Mouse (Mus musculus): Measurements from ENCODE around the gene Wasf2. TPM values are rescaled to one million over a fixed set of nuclear protein-coding genes. Genes with fewer than 3 reads are reported as not detected.
"Not testable (repeated sequence)": the region's sequence is repeated elsewhere in the genome, so short reads cannot be mapped to it uniquely, and the experiment has no call there.

The Wasf2 gene
- polyA plus RNA-seq, 1 experiment from 2014 or later = 132 TPM

DNA sequence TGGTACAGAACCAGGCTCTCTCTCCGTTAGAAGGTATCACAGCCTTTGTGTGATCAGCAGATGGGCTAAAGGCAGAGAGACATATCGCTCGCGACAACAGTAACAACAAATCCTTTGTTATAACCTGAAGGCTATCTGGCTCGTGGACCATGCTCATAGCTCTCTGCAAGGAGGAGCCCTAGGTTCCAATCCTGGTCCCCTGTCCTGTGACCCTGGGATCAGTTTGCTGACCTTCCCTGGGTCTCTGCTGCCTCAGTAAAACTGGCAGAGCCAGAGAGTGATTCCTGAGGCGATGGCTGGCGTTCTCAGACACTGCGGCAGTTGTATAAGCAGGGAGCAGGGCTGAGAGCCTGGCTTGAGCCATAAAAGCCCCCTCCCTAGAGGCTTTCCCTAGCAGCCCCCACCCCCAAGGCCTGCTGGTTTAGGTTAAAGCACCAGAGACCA, 40.0 kb upstream of the Wasf2 start:
- Histone ChIP-seq H3K4me2 (replicated peaks) (peak overlapping the region; percentile 51), H3K36me3 (no peaks in the 10 kb centered on the region), H3K27me3 (no peaks in the 10 kb centered on the region), H3K4me1 (peaks cover 90% of the 10 kb centered on the region), H3K9ac (peak overlapping the region; percentile 55), H3K4me3 (peak overlapping the region; percentile 8; the same call in 1 of the 2 replicates), H3K9me3 (no peaks in the 10 kb centered on the region), H3K27ac (peak overlapping the region; percentile 92)
- peak; percentile 58 for ATAC-seq (ENCODE audit: low FRiP score, low read depth)
- WGBS = 17% methylated on average over 8 of the region's 8 CpGs

- peak; percentile 80 for ATAC-seq (ENCODE audit: low FRiP score, low read depth)
- H3K36me3 ChIP-seq = no peaks in the 10 kb centered on the region
- WGBS = 6% methylated on average over 15 of the region's 18 CpGs
- peak overlapping the region; percentile 8; the same call in 1 of the 2 replicates for H3K4me3 ChIP-seq
- no peaks in the 10 kb centered on the region for H3K9me3 ChIP-seq
- H3K27me3 ChIP-seq = no peaks in the 10 kb centered on the region
- peak overlapping the region; percentile 51 for H3K4me2 ChIP-seq (replicated peaks)
- H3K4me1 ChIP-seq = peaks cover 89% of the 10 kb centered on the region
- peak overlapping the region; percentile 92 for H3K27ac ChIP-seq
- H3K9ac ChIP-seq = peak overlapping the region; percentile 55
These were observed 39.4 kb upstream of the Wasf2 start for GRCm38 (mm10) chr4:133090720-133091458.

DNA sequence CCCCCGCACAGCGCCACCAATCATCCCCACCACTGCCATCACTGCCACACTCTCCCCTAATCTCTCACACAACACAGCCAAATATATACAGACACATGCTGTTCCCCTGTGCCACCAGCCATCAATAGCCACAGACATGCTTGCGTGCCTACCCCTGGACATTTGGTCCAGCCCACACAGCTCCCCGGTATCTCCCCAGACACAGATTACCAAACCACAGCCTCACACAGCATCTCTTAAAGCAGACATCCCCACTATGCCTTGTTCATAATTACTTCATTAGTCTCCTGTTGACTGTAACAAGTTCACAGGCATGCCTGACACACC, 38.9 kb upstream of the Wasf2 start:
- Histone ChIP-seq H3K27ac (peak overlapping the region; percentile 92), H3K36me3 (no peaks in the 10 kb centered on the region), H3K9ac (no peak overlapping the region), H3K9me3 (no peaks in the 10 kb centered on the region), H3K4me2 (replicated peaks) (peak overlapping the region; percentile 51), H3K27me3 (no peaks in the 10 kb centered on the region), H3K4me1 (peaks cover 84% of the 10 kb centered on the region), H3K4me3 (no peak overlapping the region)
- no peak for ATAC-seq (ENCODE audit: low FRiP score, low read depth)
- WGBS = 43% methylated on average over 3 of the region's 4 CpGs

DNA sequence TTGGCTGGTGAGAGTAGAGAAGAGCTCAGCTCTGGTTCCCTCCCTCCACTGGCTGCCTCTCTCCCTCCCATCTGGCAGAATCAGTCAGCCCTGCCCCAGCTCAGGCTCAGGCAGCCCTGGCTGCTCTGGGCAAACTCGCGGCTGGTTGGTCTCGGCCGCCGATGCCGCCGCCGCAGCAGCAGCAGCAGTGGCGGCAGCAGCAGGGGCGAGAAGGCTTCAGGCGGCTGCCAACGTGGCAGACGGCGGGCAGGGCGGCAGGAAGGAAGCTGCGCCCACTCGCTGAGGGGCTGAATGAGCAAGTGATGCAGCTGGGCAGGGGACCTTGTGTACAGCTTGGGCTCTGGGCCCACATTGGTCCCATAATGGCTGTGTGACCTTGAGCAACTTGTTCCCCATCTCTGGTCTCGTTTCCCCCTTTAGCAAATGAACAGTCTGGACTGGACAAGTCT, 37.8 kb upstream of the Wasf2 start:
- 0 out of 2 replicates have a peak overlapping the region, but pooled peaks have one; percentile 8 for H3K4me3 ChIP-seq
- 11% methylated on average over 18 of the region's 18 CpGs for WGBS
- peak; percentile 16; the same call in 1 of the 2 replicates for ATAC-seq (ENCODE audit: low FRiP score, low read depth)
- peaks cover 73% of the 10 kb centered on the region for H3K4me1 ChIP-seq
- H3K4me2 ChIP-seq (replicated peaks) = peak overlapping the region; percentile 57
- H3K36me3 ChIP-seq = no peaks in the 10 kb centered on the region
- H3K9ac ChIP-seq = peak overlapping the region; percentile 32; the same call in 1 of the 2 replicates
- H3K27me3 ChIP-seq = no peaks in the 10 kb centered on the region
- no peaks in the 10 kb centered on the region for H3K9me3 ChIP-seq
- peak overlapping the region; percentile 92 for H3K27ac ChIP-seq

- Histone ChIP-seq H3K27me3 (no peaks in the 10 kb centered on the region), H3K9me3 (no peaks in the 10 kb centered on the region), H3K4me2 (replicated peaks) (no peak overlapping the region), H3K9ac (peak overlapping the region; percentile 19; the same call in 1 of the 2 replicates), H3K4me1 (peaks cover 67% of the 10 kb centered on the region), H3K27ac (peak overlapping the region; percentile 72; the same call in 1 of the 2 replicates), H3K4me3 (no peak overlapping the region), H3K36me3 (no peaks in the 10 kb centered on the region)
- ATAC-seq (ENCODE audit: low FRiP score, low read depth) = no peak
- 65% methylated on average over 6 of the region's 6 CpGs for WGBS
These were observed 37.2 kb upstream of the Wasf2 start for GRCm38 (mm10) chr4:133093056-133093455.

DNA sequence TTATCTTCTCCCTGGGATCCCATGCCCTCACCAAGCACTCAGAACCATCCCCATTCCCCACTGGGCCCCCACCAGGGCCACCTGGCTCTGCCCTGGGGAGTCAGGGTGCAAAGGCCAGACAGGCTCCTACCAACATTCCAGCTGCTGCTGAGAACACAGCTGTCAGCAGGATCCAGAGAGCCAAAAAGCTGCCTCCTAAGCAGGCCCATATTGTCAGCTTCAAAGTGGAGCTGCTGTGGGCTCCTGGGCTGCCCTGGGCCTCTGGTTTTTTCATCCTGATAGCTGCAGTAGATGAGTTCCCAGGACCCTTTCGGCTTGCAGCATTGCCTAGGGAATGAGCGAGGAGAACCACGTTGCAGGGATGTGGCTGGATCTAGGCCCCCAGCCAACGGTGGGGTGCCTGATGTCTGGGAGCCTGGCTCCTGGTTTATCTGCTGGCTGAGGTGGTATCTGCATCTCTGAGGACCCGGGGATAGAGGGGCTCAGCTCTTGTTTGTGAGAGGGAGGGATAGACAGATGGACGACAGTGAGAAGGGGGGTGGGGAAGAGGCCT, 36.7 kb upstream of the Wasf2 start:
- ATAC-seq (ENCODE audit: low FRiP score, low read depth) = no peak
- 17% methylated on average over 6 of the region's 6 CpGs for WGBS
- Histone ChIP-seq H3K36me3 (no peaks in the 10 kb centered on the region), H3K9ac (peak overlapping the region; percentile 19), H3K4me1 (peaks cover 67% of the 10 kb centered on the region), H3K27me3 (no peaks in the 10 kb centered on the region), H3K27ac (peak overlapping the region; percentile 72), H3K9me3 (no peaks in the 10 kb centered on the region), H3K4me3 (no peak overlapping the region), H3K4me2 (replicated peaks) (no peak overlapping the region)

DNA sequence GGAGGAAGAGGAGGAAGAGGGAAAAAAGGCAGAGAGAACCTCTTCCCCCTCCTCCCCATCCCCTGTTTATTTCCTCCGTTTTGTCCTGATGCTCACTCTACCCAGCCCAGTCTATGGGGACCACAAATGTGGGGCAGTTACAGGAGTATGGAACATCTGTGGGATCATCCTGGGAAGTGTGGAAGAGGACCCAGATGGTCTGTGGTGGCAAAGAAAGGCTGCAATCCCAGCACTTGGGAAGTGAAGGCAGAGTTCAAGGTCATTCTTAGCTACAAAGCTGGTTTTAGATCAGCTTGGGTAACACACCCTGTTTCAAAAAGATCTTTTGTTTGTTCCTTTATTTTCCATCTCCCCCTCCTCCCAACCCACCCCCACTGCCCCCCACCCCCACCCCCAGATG, 36.0 kb upstream of the Wasf2 start:
- Histone ChIP-seq H3K36me3 (no peaks in the 10 kb centered on the region), H3K27me3 (no peaks in the 10 kb centered on the region), H3K27ac (no peak overlapping the region), H3K9ac (no peak overlapping the region), H3K4me1 (peaks cover 64% of the 10 kb centered on the region), H3K9me3 (no peaks in the 10 kb centered on the region), H3K4me3 (no peak overlapping the region), H3K4me2 (replicated peaks) (no peak overlapping the region)
- 55% methylated on average over 1 of the region's 1 CpGs for WGBS
- no peak for ATAC-seq (ENCODE audit: low FRiP score, low read depth)

- H3K9me3 ChIP-seq = no peaks in the 10 kb centered on the region
- H3K36me3 ChIP-seq = no peaks in the 10 kb centered on the region
- peak overlapping the region; percentile 21 for H3K4me3 ChIP-seq
- peak overlapping the region; percentile 45 for H3K9ac ChIP-seq
- peak overlapping the region; percentile 86 for H3K27ac ChIP-seq
- peak; percentile 26 for ATAC-seq (ENCODE audit: low FRiP score, low read depth)
- no peaks in the 10 kb centered on the region for H3K27me3 ChIP-seq
- peaks cover 56% of the 10 kb centered on the region for H3K4me1 ChIP-seq
- WGBS = 40% methylated on average over 16 of the region's 16 CpGs
- peak overlapping the region; percentile 54 for H3K4me2 ChIP-seq (replicated peaks)
These were observed 35.2 kb upstream of the Wasf2 start for GRCm38 (mm10) chr4:133094936-133095733.

- H3K36me3 ChIP-seq, H3K9me3 ChIP-seq, H3K27me3 ChIP-seq: not testable (repeated sequence)
- peak overlapping the region; percentile 54 for H3K4me2 ChIP-seq (replicated peaks)
- peaks cover 50% of the 10 kb centered on the region for H3K4me1 ChIP-seq
- peak overlapping the region; percentile 45 for H3K9ac ChIP-seq
- peak overlapping the region; percentile 86 for H3K27ac ChIP-seq
- ATAC-seq (ENCODE audit: low FRiP score, low read depth) = peak; percentile 4; the same call in 1 of the 2 replicates
- WGBS = 19% methylated on average over 3 of the region's 3 CpGs
- peak overlapping the region; percentile 21 for H3K4me3 ChIP-seq
These were observed 34.6 kb upstream of the Wasf2 start for GRCm38 (mm10) chr4:133095734-133096065.

GRCm38 (mm10) chr4:133096671-133097070, 33.6 kb upstream of the Wasf2 start:
- not testable (repeated sequence) for H3K36me3 ChIP-seq; H3K27ac ChIP-seq; H3K9me3 ChIP-seq; H3K9ac ChIP-seq; H3K27me3 ChIP-seq; ATAC-seq (ENCODE audit: low FRiP score, low read depth)
- under 1% methylated on average over 15 of the region's 26 CpGs for WGBS
- Histone ChIP-seq H3K4me2 (replicated peaks) (0 out of 2 replicates have a peak overlapping the region, but pooled peaks have one; percentile 31), H3K4me3 (peak overlapping the region; percentile 38), H3K4me1 (peaks cover 41% of the 10 kb centered on the region)

DNA sequence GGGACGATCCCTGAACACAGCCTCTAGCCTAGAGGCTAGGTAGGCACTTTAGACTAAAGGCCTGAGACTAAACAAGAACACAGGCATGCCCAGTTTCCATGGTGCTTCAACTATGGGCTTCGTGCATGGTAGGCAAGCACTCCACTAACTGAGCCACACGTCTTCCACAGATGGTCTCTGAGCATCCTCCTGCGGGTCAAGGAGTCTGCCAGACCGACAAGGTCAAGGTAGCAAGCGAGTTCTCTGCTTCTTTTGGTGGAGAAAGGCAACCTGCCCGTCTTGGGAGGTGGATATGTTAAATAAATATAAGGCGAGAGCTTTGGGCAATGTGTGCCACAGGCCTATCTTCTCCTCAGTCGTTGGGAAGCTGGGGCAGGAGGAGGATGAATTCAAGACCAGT, 28.6 kb upstream of the Wasf2 start:
- ATAC-seq (ENCODE audit: low FRiP score, low read depth) = no peak
- no peaks in the 10 kb centered on the region for H3K9me3 ChIP-seq
- no peak overlapping the region for H3K4me3 ChIP-seq
- WGBS = 82% methylated on average over 9 of the region's 9 CpGs
- no peaks in the 10 kb centered on the region for H3K27me3 ChIP-seq
- peaks cover 7% of the 10 kb centered on the region; the same call in 1 of the 2 replicates for H3K36me3 ChIP-seq
- peaks cover 17% of the 10 kb centered on the region for H3K4me1 ChIP-seq
- no peak overlapping the region for H3K9ac ChIP-seq
- H3K27ac ChIP-seq = no peak overlapping the region
- H3K4me2 ChIP-seq (replicated peaks) = 0 out of 2 replicates have a peak overlapping the region, but pooled peaks have one; percentile 16

Measured in limb, embryonic 13.5 days (tissue).